Mouse (Mus musculus) cortical plate, adult 2 months (tissue): Measurements from ENCODE around the gene Acot8.

Source experiments
- CTCF ChIP-seq: fragments of 200-500 bp; IDR thresholded peaks from 2 replicates; pipeline ENCODE4 v1.5.1; 2011; ENCODE audit warnings: mild to moderate bottlenecking, control low read depth, low read length; ENCODE audit not compliant: insufficient read depth; ENCODE audit errors: extremely low read depth
- POLR2A ChIP-seq: fragments of 200-500 bp; IDR thresholded peaks from 2 replicates; pipeline ENCODE4 v1.6.1; 2011; ENCODE audit warnings: mild to moderate bottlenecking, low read length, control low read depth; ENCODE audit not compliant: insufficient read depth; ENCODE audit errors: extremely low read depth

GRCm38 (mm10) chr2:164850061-164850460 lies 45.4 kb upstream of the Acot8 start:
- TF ChIP-seq POLR2A (no peak), CTCF (no peak)
